Mouse (Mus musculus) heart, embryonic 13.5 days (tissue): ENCODE measurements around the gene Vmn1r4. TPM values are rescaled to one million over a fixed set of nuclear protein-coding genes. Genes with fewer than 3 reads are reported as not detected.

ENCODE experiments used
- ATAC-seq: fragments of 200-750 bp; cut with Nextera tagmentation; 2 replicates; pipeline ENCODE4 v1.8.0; 2017; ENCODE audit warnings: moderate TSS enrichment; ENCODE audit not compliant: insufficient number of reproducible peaks, low FRiP score, low TSS enrichment; ENCODE audit errors: extremely low read depth
- H3K27ac ChIP-seq: fragments of 300-500 bp; sonication (generic); replicated peaks from 2 replicates; pipeline ENCODE4 v1.5.1; 2015; ENCODE audit warnings: moderate library complexity, mild to moderate bottlenecking, inconsistent platforms
- H3K27me3 ChIP-seq: fragments of 300-500 bp; sonication (generic); replicated peaks from 2 replicates; pipeline ENCODE4 v1.6.1; 2015; ENCODE audit warnings: mild to moderate bottlenecking, inconsistent platforms
- H3K36me3 ChIP-seq: fragments of 300-500 bp; sonication (generic); 2 replicates; pipeline ENCODE4 v1.6.1; 2015; ENCODE audit warnings: mild to moderate bottlenecking, inconsistent platforms
- H3K4me1 ChIP-seq: fragments of 300-500 bp; sonication (generic); 2 replicates; pipeline ENCODE4 v1.6.1; 2015; ENCODE audit warnings: inconsistent platforms
- H3K4me2 ChIP-seq: fragments of 300-500 bp; sonication (generic); 2 replicates; pipeline ENCODE4 v1.6.1; 2015; ENCODE audit warnings: inconsistent platforms, mild to moderate bottlenecking, moderate library complexity
- H3K4me3 ChIP-seq: fragments of 300-500 bp; sonication (generic); 2 replicates; pipeline ENCODE4 v1.5.1; 2015; ENCODE audit warnings: moderate library complexity, mild to moderate bottlenecking, inconsistent platforms
- H3K9ac ChIP-seq: fragments of 300-500 bp; sonication (generic); 2 replicates; pipeline ENCODE4 v1.6.1; 2015; ENCODE audit warnings: inconsistent platforms, mild to moderate bottlenecking, moderate library complexity
- H3K9me3 ChIP-seq: fragments of 300-500 bp; sonication (generic); 2 replicates; pipeline ENCODE4 v1.6.1; 2016; ENCODE audit warnings: inconsistent platforms
- WGBS: fragments of 180-500 bp; shearing (Covaris S2); methylation state at CpG from one replicate; pipeline ENCODE4 v1.1.7; 2015; ENCODE audit warnings: mixed read lengths; 5-methylcytosine and 5-hydroxymethylcytosine counted together
- polyA plus RNA-seq: library from polyadenylated mRNA; unstranded; fragments of >200 nt; fragmentation: Nextera tagmentation; extraction: Ambion mirVana; gene quantifications from 2 replicates; pipeline ENCODE4 v1.2.1, GENCODE M21; 2015

Vmn1r4 gene
- polyA plus RNA-seq, result 0.06 and 0.09 TPM in 2 replicates

- ATAC-seq, result peak; percentile 96
- H3K4me2 ChIP-seq, result peak within 1 kb of the TSS; percentile 72
- H3K27me3 ChIP-seq, result peaks cover 4% of the 10 kb centered on the region; the same call in 1 of the 2 replicates
- peak within 1 kb of the TSS; percentile 83 for H3K27ac ChIP-seq
- H3K4me1 ChIP-seq, result peaks cover 41% of the 10 kb centered on the region
- 3% methylated on average over 64 of the region's 64 CpGs for WGBS
- H3K9me3 ChIP-seq, result 0 out of 2 replicates have a peak, but pooled peaks cover 5% of the 10 kb centered on the region
- peak within 1 kb of the TSS; percentile 84 for H3K4me3 ChIP-seq
- H3K36me3 ChIP-seq, result no peaks in the 10 kb centered on the region
- peak within 1 kb of the TSS; percentile 87 for H3K9ac ChIP-seq
Measured at GRCm38 (mm10) chr6:56923726-56924707, at the start of gene Vmn1r4, which contains the start of gene Nt5c3. Gene Vmn1r4, plus strand, starts transcription at chr6:56924015. Gene Nt5c3, minus strand, starts transcription at chr6:56923932.

GRCm38 (mm10) chr6:56876870-56877269 lies 46.9 kb upstream of the Vmn1r4 start:
- H3K27ac ChIP-seq, result no peak overlapping the region
- no peak for ATAC-seq
- no peaks in the 10 kb centered on the region for H3K9me3 ChIP-seq
- no peak overlapping the region for H3K9ac ChIP-seq
- H3K4me1 ChIP-seq, result peaks cover 23% of the 10 kb centered on the region
- no peak overlapping the region for H3K4me3 ChIP-seq
- H3K36me3 ChIP-seq, result peaks cover 76% of the 10 kb centered on the region
- 49% methylated on average over 4 of the region's 4 CpGs for WGBS
- no peaks in the 10 kb centered on the region for H3K27me3 ChIP-seq
- H3K4me2 ChIP-seq, result no peak overlapping the region

- Histone ChIP-seq H3K9me3 (no peaks in the 10 kb centered on the region), H3K36me3 (peaks cover 83% of the 10 kb centered on the region), H3K27me3 (no peaks in the 10 kb centered on the region), H3K4me3 (no peak overlapping the region), H3K27ac (peak overlapping the region; percentile 79), H3K4me2 (no peak overlapping the region), H3K4me1 (peaks cover 23% of the 10 kb centered on the region), H3K9ac (no peak overlapping the region)
- whole genome bisulfite sequencing, result 84% methylated on average over 8 of the region's 8 CpGs
- ATAC-seq, result no peak
Measured at GRCm38 (mm10) chr6:56877985-56878384, 45.8 kb upstream of the Vmn1r4 start.

- Histone ChIP-seq H3K9ac (0 out of 2 replicates have a peak overlapping the region, but pooled peaks have one; percentile 11), H3K9me3 (no peaks in the 10 kb centered on the region), H3K4me2 (peak overlapping the region; percentile 24), H3K4me1 (peaks cover 23% of the 10 kb centered on the region), H3K27me3 (no peaks in the 10 kb centered on the region), H3K4me3 (no peak overlapping the region), H3K36me3 (peaks cover 84% of the 10 kb centered on the region), H3K27ac (peak overlapping the region; percentile 79)
- ATAC-seq, result peak; percentile 42; the same call in 1 of the 2 replicates
- 15% methylated on average over 1 of the region's 1 CpGs for WGBS
Measured at GRCm38 (mm10) chr6:56879352-56879955, 44.4 kb upstream of the Vmn1r4 start.

- no peak overlapping the region for H3K4me2 ChIP-seq
- ATAC-seq, result no peak
- no peaks in the 10 kb centered on the region for H3K27me3 ChIP-seq
- H3K9me3 ChIP-seq, result no peaks in the 10 kb centered on the region
- peaks cover 77% of the 10 kb centered on the region for H3K36me3 ChIP-seq
- no peak overlapping the region for H3K27ac ChIP-seq
- H3K9ac ChIP-seq, result no peak overlapping the region
- WGBS, result 89% methylated on average over 6 of the region's 6 CpGs
- H3K4me1 ChIP-seq, result no peaks in the 10 kb centered on the region
- no peak overlapping the region for H3K4me3 ChIP-seq
Measured at GRCm38 (mm10) chr6:56888561-56888960, 35.3 kb upstream of the Vmn1r4 start.

GRCm38 (mm10) chr6:56890762-56891161 lies 33.1 kb upstream of the Vmn1r4 start:
- WGBS, result 82% methylated on average over 2 of the region's 2 CpGs
- H3K4me1 ChIP-seq, result no peaks in the 10 kb centered on the region
- H3K9ac ChIP-seq, result no peak overlapping the region
- no peak for ATAC-seq
- H3K4me3 ChIP-seq, result no peak overlapping the region
- H3K4me2 ChIP-seq, result no peak overlapping the region
- peaks cover 58% of the 10 kb centered on the region for H3K36me3 ChIP-seq
- no peaks in the 10 kb centered on the region for H3K9me3 ChIP-seq
- no peaks in the 10 kb centered on the region for H3K27me3 ChIP-seq
- no peak overlapping the region for H3K27ac ChIP-seq

- H3K4me1 ChIP-seq, result peaks cover 53% of the 10 kb centered on the region
- H3K27ac ChIP-seq, result peak overlapping the region; percentile 36
- 44% methylated on average over 3 of the region's 3 CpGs for WGBS
- H3K9ac ChIP-seq, result peak overlapping the region; percentile 52
- H3K4me2 ChIP-seq, result peak overlapping the region; percentile 70
- H3K9me3 ChIP-seq, result no peaks in the 10 kb centered on the region
- no peaks in the 10 kb centered on the region for H3K27me3 ChIP-seq
- H3K36me3 ChIP-seq, result 0 out of 2 replicates have a peak, but pooled peaks cover 2% of the 10 kb centered on the region
- peak overlapping the region; percentile 14; the same call in 1 of the 2 replicates for H3K4me3 ChIP-seq
- ATAC-seq, result no peak
Measured at GRCm38 (mm10) chr6:56899601-56900000, 24.2 kb upstream of the Vmn1r4 start.

GRCm38 (mm10) chr6:56901336-56901735 lies 22.5 kb upstream of the Vmn1r4 start:
- 57% methylated on average over 3 of the region's 3 CpGs for WGBS
- Histone ChIP-seq H3K27ac (peak overlapping the region; percentile 78; the same call in 1 of the 2 replicates), H3K27me3 (no peaks in the 10 kb centered on the region), H3K4me3 (peak overlapping the region; percentile 52), H3K4me2 (peak overlapping the region; percentile 70), H3K4me1 (peaks cover 68% of the 10 kb centered on the region), H3K9me3 (no peaks in the 10 kb centered on the region), H3K36me3 (0 out of 2 replicates have a peak, but pooled peaks cover 2% of the 10 kb centered on the region), H3K9ac (peak overlapping the region; percentile 71; the same call in 1 of the 2 replicates)
- no peak for ATAC-seq

- Histone ChIP-seq H3K27ac (peak overlapping the region; percentile 78), H3K36me3 (0 out of 2 replicates have a peak, but pooled peaks cover 2% of the 10 kb centered on the region), H3K9ac (peak overlapping the region; percentile 71), H3K4me3 (peak overlapping the region; percentile 52), H3K4me1 (peaks cover 71% of the 10 kb centered on the region), H3K9me3 (no peaks in the 10 kb centered on the region), H3K27me3 (no peaks in the 10 kb centered on the region), H3K4me2 (peak overlapping the region; percentile 70)
- WGBS, result 15% methylated on average over 12 of the region's 12 CpGs
- ATAC-seq, result peak; percentile 56; the same call in 1 of the 2 replicates
Measured at GRCm38 (mm10) chr6:56901824-56902386, 21.9 kb upstream of the Vmn1r4 start.

- no peaks in the 10 kb centered on the region for H3K9me3 ChIP-seq
- H3K4me1 ChIP-seq, result peaks cover 76% of the 10 kb centered on the region
- H3K27ac ChIP-seq, result peak overlapping the region; percentile 78
- H3K9ac ChIP-seq, result no peak overlapping the region
- H3K4me2 ChIP-seq, result peak overlapping the region; percentile 70
- no peaks in the 10 kb centered on the region for H3K27me3 ChIP-seq
- 48% methylated on average over 7 of the region's 7 CpGs for WGBS
- no peaks in the 10 kb centered on the region for H3K36me3 ChIP-seq
- ATAC-seq, result peak; percentile 40; the same call in 1 of the 2 replicates
- peak overlapping the region; percentile 13; the same call in 1 of the 2 replicates for H3K4me3 ChIP-seq
Measured at GRCm38 (mm10) chr6:56902606-56903520, 21.0 kb upstream of the Vmn1r4 start.
